Mouse (Mus musculus) liver, postnatal 0 days (tissue): ENCODE measurements at regions not wholly inside any gene's neighbourhood (a gene's known extent, or its start where the extent isn't known, plus 50 kb on each side); places are given as distances from the start of the nearest gene placed in this dataset.

ENCODE experiments used
- CTCF ChIP-seq: sonication (generic); IDR thresholded peaks from 2 replicates; pipeline ENCODE4 v1.5.1; 2016; ENCODE audit warnings: antibody characterized with exemption, low read depth
- EP300 ChIP-seq: IDR thresholded peaks from 2 replicates; pipeline ENCODE4 v1.6.1; 2016; ENCODE audit warnings: antibody characterized with exemption, low read depth, mild to moderate bottlenecking

GRCm38 (mm10) chr17:27361362-27361761 lies 157.1 kb upstream of the Lemd2 start:
- TF ChIP-seq CTCF (no peak), EP300 (no peak)
